Mouse (Mus musculus) liver, adult (tissue): ENCODE results near the gene Sorcs2.

ENCODE experiments used
- GATA4 ChIP-seq: IDR thresholded peaks from 2 replicates; pipeline ENCODE4 v1.6.1; 2014; ENCODE audit warnings: mild to moderate bottlenecking, low read length; ENCODE audit not compliant: insufficient replicate concordance

The Sorcs2 gene

DNA sequence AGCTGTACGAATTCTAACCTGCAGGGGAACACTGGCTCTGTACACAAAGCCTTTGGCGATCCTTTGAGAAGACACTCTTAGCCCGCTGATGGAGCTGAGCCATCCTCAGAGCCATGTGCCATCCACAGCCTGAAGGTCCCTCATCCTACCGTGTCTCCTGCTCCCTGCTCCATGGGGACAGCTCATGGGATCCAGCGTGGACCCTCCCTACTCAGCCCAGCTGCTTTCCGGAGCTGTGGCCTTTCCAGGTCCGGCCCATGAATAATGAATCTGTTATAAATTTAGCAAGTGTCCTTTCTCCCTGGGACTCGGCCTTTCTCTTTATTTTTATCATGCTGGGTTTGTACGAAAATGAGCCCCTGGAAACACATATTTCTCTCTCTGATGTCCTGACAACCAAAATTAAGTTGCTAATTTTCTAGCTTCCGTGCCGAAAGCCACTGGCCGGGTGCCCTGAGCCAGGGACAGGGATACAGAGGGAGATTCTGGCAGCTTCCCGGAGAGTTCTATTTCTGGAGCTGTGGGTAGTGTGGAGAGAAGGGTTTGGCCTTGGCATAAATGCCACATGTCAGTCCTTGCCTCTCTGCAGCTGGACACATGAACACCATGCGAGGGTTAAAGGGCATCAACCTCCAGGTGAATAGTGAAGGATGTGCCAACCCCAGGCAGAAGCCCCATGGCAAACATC is 228.8 kb downstream of the Sorcs2 start:
- no peak for TF ChIP-seq GATA4

DNA sequence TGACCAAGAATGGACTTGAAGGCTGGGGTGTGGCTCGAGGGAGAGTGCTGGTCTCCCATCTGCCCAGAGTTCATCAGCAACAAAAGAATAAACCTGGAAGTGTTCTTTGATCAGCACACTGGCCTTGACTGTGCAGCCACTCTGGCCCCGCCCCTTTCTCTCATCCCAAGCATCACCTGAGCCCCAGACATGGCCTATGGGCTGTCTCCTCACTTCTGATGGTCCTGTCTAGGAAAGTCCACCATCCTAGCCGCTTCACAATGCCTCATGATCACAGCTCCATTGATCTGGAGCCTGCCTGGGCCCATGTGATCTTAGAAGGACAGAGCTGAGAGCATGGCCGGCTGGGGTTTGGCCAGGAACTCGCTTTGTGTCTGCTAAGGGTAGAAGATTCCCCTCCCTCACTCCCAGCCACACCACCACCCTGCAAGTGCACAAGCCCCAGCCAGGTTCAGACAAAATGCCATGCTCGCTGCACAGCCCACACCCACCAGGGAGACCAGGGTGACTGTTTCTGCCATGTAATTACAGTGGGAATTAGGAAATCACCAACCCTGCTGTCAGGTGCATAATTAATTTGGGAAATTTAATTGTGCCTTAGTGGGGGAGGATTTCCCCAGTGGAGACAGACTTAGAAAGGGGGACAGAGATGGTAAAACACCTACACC is 231.5 kb downstream of the Sorcs2 start:
- no peak for TF ChIP-seq GATA4

- no peak for TF ChIP-seq GATA4
Observed at GRCm38 (mm10) chr5:36165424-36166302, 232.3 kb downstream of the Sorcs2 start.

DNA sequence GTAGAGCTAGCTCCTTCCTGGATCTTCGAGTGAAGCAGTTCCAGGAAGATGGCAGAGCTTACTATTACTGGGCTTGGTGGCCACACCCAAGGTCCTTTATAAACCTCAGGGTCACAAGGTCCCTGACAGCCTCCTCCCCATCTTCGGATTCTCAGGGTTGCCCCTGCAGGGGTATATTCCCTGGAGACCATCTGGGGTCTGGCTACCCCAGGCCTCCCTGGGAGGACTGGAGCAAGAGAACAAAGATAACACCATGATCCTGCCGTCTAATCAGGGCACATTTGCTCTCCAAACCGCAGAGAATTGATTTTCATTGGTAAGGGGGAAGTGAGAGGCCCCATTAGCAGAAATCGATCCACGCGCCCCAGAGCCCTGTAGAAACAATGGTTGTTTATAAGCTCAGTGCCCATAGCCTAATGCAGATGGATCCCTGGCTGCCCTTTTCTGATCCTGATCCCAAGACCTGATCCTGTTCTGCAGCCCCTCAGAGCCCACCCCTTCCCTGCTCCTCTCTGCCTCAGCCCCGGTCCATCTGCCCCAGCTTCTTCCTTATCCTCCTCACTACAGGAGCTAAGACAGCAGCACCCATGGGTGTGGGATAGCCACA is 243.0 kb downstream of the Sorcs2 start:
- TF ChIP-seq GATA4 = no peak

GRCm38 (mm10) chr5:36153261-36153660 is 244.7 kb downstream of the Sorcs2 start:
- TF ChIP-seq GATA4 = no peak

GRCm38 (mm10) chr5:36151086-36151485 is 246.9 kb downstream of the Sorcs2 start:
- TF ChIP-seq GATA4 = no peak

DNA sequence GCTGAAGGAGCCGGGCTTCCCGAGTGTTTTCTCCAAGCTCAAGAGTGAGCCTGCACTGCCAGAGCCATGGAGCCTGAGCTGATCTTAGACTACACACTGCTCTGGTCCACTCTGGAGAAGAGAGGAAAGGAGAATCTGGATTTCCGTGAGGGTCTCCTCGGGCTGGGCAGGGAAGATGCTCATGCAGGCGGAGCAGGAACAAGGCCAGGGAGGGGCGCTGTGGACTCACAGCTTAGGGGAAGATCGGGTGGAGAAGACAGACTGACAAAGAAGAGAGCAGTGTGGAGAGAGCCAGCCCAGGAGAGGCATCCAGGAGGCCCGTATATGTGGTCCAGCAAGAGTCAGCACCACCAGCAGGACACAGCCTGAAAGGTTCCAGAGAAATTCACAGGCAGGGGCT is 248.8 kb downstream of the Sorcs2 start:
- TF ChIP-seq GATA4 = no peak

DNA sequence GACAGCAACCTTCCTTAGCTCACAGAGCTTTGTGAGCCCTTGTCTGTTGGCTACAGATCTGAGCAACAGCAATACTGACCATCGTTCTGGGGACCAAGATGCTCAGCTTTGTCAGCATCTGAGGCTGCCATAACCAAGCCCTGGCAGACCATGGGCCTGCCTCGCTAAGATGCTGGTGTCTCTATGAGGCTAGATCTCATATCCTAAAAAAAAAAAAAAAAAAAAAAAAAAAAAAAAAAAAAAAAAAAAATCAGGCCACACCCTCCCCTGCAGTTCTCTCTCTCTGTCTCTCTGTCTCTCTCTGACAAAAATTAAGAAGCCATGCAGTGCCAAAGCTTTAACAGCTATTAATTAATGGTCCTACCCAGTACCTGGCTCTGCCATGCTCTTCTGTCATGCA is 251.3 kb downstream of the Sorcs2 start:
- TF ChIP-seq GATA4 = no peak

- no peak for TF ChIP-seq GATA4
Observed at GRCm38 (mm10) chr5:36144560-36144959, 253.4 kb downstream of the Sorcs2 start.

GRCm38 (mm10) chr5:36141676-36142255 is 256.2 kb downstream of the Sorcs2 start:
- TF ChIP-seq GATA4 = no peak

- no peak for TF ChIP-seq GATA4
Observed at GRCm38 (mm10) chr5:36141112-36141511, 256.8 kb downstream of the Sorcs2 start.

GRCm38 (mm10) chr5:36139766-36140165 is 258.2 kb downstream of the Sorcs2 start:
- no peak for TF ChIP-seq GATA4

DNA sequence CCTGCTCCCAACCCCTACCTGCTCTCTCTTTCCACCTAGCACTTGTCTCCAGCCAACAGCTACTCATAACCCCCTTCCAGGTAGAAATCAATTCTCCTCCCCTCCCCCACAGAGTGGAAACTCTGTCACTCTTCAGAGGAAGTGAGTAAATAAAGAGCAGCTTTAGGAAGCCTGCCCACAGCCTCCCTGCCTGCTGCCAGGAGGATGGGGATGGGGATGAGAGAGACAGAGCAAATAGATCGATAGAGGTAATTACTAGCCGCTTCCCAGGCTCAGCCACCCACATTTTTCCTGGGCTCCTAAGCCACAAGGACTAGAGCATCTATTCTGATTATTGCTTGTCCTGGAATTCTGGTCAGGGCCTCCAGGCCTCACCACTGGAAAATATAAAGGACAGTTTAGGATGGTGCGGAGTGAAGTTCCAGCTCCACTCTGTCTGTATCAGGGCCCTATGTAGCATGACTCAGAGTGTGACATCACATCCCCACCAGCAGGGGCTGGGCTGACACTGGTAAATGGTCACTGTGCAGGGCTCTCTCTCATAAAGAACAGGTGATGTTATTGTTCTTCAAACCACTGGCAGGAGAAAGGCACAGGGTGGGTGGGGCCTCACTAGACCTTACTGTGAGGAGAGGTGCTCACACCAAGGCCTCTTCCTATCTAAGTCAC is 261.9 kb downstream of the Sorcs2 start:
- TF ChIP-seq GATA4 = no peak

DNA sequence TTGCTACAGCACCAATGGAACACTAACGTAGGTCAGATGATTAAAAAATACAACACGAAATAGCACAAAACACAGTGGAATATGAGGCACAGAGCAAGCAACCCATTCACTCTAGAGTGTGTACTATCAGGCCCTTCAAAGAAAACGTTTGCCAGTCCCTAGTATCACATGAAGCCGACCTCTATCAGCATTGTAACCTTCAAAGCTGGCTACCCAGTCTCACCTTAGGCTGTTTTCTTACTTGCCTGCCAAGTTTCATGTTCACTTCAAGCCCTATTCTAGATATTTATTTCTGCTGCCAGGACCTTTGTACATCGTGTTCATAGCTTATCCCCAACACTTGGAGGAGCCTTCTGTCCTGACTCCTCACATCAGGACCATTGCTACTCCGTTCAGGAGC is 263.6 kb downstream of the Sorcs2 start:
- no peak for TF ChIP-seq GATA4
